ENCODE assay signal across 12 mouse cellular contexts in the genomic region with DNA sequence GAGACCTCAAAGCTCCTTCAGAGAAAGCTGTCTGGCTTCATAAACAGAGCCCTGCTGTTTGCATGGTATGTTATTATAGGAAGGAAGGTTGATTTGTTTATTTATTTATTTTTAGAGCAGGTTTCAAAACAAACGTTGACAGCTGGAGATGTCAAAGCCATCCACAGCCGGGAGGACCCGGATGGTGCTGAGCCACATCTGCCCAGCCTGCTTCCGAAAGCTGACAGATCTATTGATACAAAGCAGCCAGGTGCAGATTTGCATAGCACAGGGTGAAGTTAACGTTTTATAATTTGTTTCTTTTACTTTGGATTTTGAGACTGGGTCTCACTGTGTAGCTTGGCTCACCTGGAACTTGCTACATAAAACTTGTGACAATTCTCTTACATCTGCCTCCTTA.
"Had no signal": no experiment of that assay in that cellular context is flagged by ENCODE, and none has a peak within 500 bp of the region (broad histone marks: within the 10 kb centered on the region; RNA-seq: fewer than 3 reads in every experiment).

No protein-coding gene starts in this region.

- ATAC-seq: liver, embryonic 12.5 days had no signal

- H3K4me1 ChIP-seq: kidney, embryonic 15.5 days; limb, embryonic 15.5 days; liver, embryonic 12.5 days; midbrain, embryonic 10.5 days; neural tube, embryonic 12.5 days had no signal

- H3K36me3 ChIP-seq: kidney, embryonic 15.5 days; limb, embryonic 15.5 days; liver, embryonic 12.5 days; midbrain, embryonic 10.5 days; neural tube, embryonic 12.5 days had no signal

- H3K27me3 ChIP-seq: kidney, embryonic 15.5 days; limb, embryonic 15.5 days; liver, embryonic 12.5 days; neural tube, embryonic 12.5 days had no signal

- DNase-seq: lung, embryonic 14.5 days; lung, postnatal 10 days; lung, postnatal 4 days; midbrain, embryonic 14.5 days; thymus, adult 2 months; thymus, postnatal 25 days had no signal

- H3K27ac ChIP-seq: kidney, embryonic 15.5 days; limb, embryonic 15.5 days; liver, embryonic 12.5 days; midbrain, embryonic 10.5 days; neural tube, embryonic 12.5 days; stomach, postnatal 0 days had no signal

- H3K9me3 ChIP-seq: kidney, embryonic 15.5 days; limb, embryonic 15.5 days; liver, embryonic 12.5 days; midbrain, embryonic 10.5 days; neural tube, embryonic 12.5 days had no signal

- H3K4me2 ChIP-seq: kidney, embryonic 15.5 days; limb, embryonic 15.5 days; liver, embryonic 12.5 days; lung, embryonic 14.5 days; neural tube, embryonic 12.5 days had no signal

- H3K9ac ChIP-seq: kidney, embryonic 15.5 days; limb, embryonic 15.5 days; liver, embryonic 12.5 days; lung, embryonic 14.5 days; neural tube, embryonic 12.5 days had no signal

- H3K4me3 ChIP-seq: kidney, embryonic 15.5 days; limb, embryonic 15.5 days; liver, embryonic 12.5 days; midbrain, embryonic 10.5 days; neural tube, embryonic 12.5 days had no signal
